Mouse (Mus musculus) frontal cortex, postnatal 14 days (tissue): ENCODE results near the gene Arsb.
"Not testable (repeated sequence)": the region's sequence is repeated elsewhere in the genome, so short reads cannot be mapped to it uniquely, and the experiment has no call there.

Source experiments
- DNase-seq, 2 experiments: peaks; one replicate each; pipeline ENCODE4 v3.0.0; 2022; ENCODE audit warnings: low spot score in 2 of 2

The Arsb gene

DNA sequence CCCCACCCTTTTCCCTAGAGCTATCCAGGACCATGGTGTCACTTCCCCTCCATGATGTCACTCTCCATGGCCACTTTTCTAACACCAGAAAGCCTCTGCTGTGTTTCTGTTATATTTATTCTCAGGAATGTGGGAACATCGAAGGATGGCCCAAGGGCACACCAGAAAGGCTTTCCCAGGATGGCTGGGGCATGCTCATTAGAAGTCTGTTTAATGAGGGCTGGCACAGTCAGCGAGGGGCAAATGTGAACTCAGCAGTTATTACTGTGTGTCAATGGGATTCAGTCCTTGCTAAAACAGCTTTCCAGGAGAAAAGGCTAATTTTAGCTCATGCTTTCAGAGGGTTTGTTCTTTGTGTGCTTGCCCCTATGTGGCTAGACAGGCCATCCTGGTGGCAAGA lies 213.1 kb downstream of the Arsb start:
- no peak for DNase-seq

DNA sequence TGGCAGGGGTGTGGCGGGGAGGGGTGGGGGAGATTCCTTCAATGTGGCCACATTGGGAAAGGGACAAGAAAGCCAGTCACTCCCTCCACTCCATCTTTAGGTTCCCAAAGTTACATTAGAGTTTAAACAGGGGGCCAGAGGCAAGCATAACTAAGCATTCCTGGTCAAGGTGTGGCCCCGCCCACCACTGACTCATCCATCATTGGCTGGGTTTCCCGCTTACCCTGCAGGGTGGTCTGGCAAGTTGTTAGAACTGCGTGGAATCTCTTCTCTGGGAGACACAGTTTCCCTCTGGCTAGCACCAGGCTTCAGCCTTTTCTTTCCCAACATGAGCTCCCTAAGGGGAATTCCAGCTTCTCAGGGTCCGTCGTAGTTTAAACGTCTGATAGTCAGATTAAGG lies 213.8 kb downstream of the Arsb start:
- no peak for DNase-seq

DNA sequence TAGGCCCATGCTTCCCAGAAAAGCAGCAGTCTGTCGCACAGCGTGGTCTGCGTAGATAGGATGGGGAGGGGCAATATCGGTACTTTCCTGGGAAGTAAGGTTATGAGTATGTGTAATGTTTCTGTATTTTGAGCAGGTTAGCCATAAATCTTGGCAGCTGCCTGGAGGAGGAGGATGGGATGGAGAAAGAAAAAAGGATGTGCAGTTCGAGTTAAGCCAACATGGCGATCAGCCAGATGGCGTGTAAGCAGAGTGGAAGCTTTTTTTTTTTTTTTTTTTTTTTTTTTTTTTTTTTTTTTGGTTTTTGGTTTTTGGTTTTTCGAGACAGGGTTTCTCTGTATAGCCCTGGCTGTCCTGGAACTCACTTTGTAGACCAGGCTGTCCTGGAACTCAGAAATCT lies 214.3 kb downstream of the Arsb start:
- not testable (repeated sequence) for DNase-seq

DNA sequence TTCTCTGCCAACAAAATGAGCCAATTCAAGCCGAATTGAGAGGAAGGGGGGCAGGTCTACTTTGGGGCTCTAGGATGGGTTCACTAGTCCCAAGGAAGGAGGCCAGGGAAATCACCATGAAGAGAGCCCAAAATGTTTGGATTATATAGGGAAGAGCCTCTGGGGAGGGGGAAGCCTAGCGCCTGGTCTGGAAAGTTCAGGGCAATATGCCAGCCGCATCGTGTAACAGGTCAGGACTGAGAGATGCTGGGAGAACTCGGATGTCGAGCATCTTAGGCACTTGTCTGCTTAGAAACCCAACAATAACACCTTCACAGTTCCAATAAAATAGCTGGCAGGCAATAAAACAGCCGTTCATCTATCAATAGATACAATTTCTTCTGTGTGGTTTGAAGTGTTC lies 216.2 kb downstream of the Arsb start:
- no peak for DNase-seq

DNA sequence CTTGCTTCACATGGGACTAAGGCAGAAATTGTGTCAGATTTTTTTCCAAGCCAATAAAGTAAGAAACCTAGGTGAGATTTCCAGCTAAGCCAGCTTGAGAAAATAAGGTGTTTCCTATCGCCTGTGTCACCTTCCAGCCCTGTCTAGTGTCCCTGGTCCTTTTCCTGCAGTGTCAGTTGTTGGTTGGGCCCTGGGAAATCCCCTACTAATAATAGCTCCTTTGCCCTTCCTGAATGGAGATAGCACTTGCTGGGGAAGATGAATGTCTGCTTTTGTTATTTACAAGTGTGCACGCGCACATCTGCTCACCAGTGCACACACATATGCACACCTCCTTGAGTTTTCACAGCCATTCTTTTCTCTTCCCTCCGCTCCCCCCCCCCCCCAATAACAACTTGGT lies 217.8 kb downstream of the Arsb start:
- no peak for DNase-seq

- no peak for DNase-seq
Measured at GRCm38 (mm10) chr13:93989736-93990611, 218.5 kb downstream of the Arsb start.

DNA sequence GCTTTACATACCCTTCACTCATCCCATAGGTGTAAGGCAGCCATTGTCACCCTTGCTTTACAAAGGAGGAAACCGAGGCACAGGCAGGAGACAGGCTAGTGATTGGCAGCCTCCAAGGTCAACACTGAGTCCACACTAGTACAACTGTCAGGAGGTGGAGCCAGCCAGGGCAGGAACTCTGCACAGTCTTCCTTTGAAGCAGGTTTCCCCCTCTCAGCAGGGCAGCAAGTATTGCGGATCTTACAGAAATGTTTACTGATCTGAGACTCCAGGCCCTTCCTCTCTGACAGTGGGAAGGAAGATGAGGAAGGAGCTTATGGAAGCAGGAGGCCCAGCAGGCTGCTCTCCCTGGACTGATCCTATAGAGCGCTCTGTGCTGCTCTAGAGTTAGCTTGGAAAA lies 219.4 kb downstream of the Arsb start:
- no peak for DNase-seq

DNA sequence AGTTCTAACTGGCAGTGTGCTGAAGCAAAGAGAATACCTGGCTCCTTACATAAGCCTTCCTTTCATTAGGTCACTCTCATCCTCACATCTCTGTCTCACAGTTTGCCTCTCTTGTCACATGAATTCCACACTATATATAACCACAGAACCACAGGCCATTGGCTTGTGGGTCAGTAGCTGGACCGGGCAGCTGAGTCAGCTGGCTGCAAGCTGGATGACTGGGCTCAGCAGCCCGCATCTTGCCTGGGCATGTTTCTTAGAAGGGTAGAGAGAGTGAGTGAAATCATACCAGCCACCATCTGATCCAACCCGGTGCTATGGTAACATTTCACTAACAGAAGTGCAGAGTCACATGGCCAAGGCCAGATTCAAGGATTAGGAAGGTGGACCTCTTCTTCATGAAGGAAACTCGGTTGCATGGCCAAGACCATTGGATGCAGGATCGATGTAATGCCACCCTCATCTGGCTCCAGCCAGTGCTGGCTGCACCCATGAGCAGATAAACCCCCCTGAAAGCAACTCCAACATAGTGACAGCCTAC lies 221.0 kb downstream of the Arsb start:
- DNase-seq, result no peak
